Mouse (Mus musculus) hematopoietic stem cell, adult 5-6 weeks (primary cell): Measurements from ENCODE around the gene Zfp383. TPM values are rescaled to one million over a fixed set of nuclear protein-coding genes. Genes with fewer than 3 reads are reported as not detected.

Experiments
- total RNA-seq: library from RNA; stranded (forward); fragments of 172-1452, 232-1000 nt; gene quantifications from 2 replicates; pipeline ENCODE4 v1.2.3, GENCODE M21; 2017

The Zfp383 gene
- total RNA-seq, 1 experiment from 2014 or later = 4.5 TPM

Other genes with a start within 250 kb of the Zfp383 start
- not detected in 2 replicates for gene Catsperg2, start 181.2 kb upstream of the Zfp383 start, total RNA-seq
- gene Zfp84, start 139.7 kb upstream of the Zfp383 start, total RNA-seq = 22.1 and 29.1 TPM in 2 replicates
- 2.4 and 3.9 TPM in 2 replicates for gene Zfp30, start 124.2 kb upstream of the Zfp383 start, total RNA-seq
- gene Zfp790, start 92.1 kb upstream of the Zfp383 start, total RNA-seq = 13.8 and 17.4 TPM in 2 replicates
- 6.1 and 7.4 TPM in 2 replicates for gene Zfp940, start 54.6 kb upstream of the Zfp383 start, total RNA-seq
- gene Zfp420, start 48.2 kb upstream of the Zfp383 start, total RNA-seq = 2.6 and 6.1 TPM in 2 replicates
- gene Zfp27, start 1.7 kb upstream of the Zfp383 start, total RNA-seq = 11.9 and 20.2 TPM in 2 replicates
- gene Zfp74, start 45.9 kb downstream of the Zfp383 start, total RNA-seq = 11.7 and 15.1 TPM in 2 replicates
- gene Zfp568, start 75.7 kb downstream of the Zfp383 start, total RNA-seq = 21.7 and 23.1 TPM in 2 replicates
- 3.5 and 4.3 TPM in 2 replicates for gene Zfp14, start 143.2 kb downstream of the Zfp383 start, total RNA-seq
- 4.4 and 6.6 TPM in 2 replicates for gene Zfp82, start 164.7 kb downstream of the Zfp383 start, total RNA-seq
- gene Gm26920, start 182.2 kb downstream of the Zfp383 start, total RNA-seq = not detected in 2 replicates
- 7.3 and 8.1 TPM in 2 replicates for gene Zfp566, start 182.3 kb downstream of the Zfp383 start, total RNA-seq
- 55.7 and 56.5 TPM in 2 replicates for gene Zfp260, start 186.6 kb downstream of the Zfp383 start, total RNA-seq
- gene Zfp382, start 213.7 kb downstream of the Zfp383 start, total RNA-seq = 7.9 and 8.3 TPM in 2 replicates